Mouse (Mus musculus): ENCODE data around the gene Dusp9. TPM values are rescaled to one million over a fixed set of nuclear protein-coding genes. Genes with fewer than 3 reads are reported as not detected.

The Dusp9 gene
- polyA plus RNA-seq, 1 experiment, result 1.1 TPM

- TF ChIP-seq CTCF (IDR thresholded peaks at IDR 0.05; ENCODE audit: borderline replicate concordance, control insufficient read depth, extremely low read depth, insufficient read depth, low read length, poor library complexity), result no peak
- TF ChIP-seq POLR2A (IDR thresholded peaks at IDR 0.05; ENCODE audit: control insufficient read depth, extremely low read depth, insufficient read depth, low read length, poor library complexity), result no peak
- H3K4me1 ChIP-seq (replicated peaks; ENCODE audit: control insufficient read depth, insufficient read depth, low read length), result no peaks in the 10 kb centered on the region
- 63% methylated on average over 5 of the region's 5 CpGs for WGBS
- DNase-seq, result peak; percentile 46
- H3K27ac ChIP-seq (ENCODE audit: control insufficient read depth, insufficient read depth, low read length), result no peak overlapping the region
- H3K4me3 ChIP-seq (ENCODE audit: control insufficient read depth, insufficient read depth, low read length), result no peak overlapping the region
- peaks cover 34% of the 10 kb centered on the region for H3K36me3 ChIP-seq (ENCODE audit: control insufficient read depth, insufficient read depth, low read length)
- no peaks in the 10 kb centered on the region for H3K27me3 ChIP-seq (ENCODE audit: control insufficient read depth, insufficient read depth, low read length)
Measured at GRCm38 (mm10) chrX:73690917-73691629, 51.9 kb downstream of the Dusp9 start.

Other genes with a start within 250 kb of the Dusp9 start
- not detected in 2 replicates for gene Gm18336, start 240.7 kb upstream of the Dusp9 start, polyA plus RNA-seq (2012; rRNA removed)
- 0.03 and 0.07 TPM in 2 replicates for gene Zfp92, start 228.3 kb upstream of the Dusp9 start, polyA plus RNA-seq (2012; rRNA removed)
- gene Trex2, start 204.1 kb upstream of the Dusp9 start, polyA plus RNA-seq (2012; rRNA removed), result 1.7 and 2.2 TPM in 2 replicates
- gene Haus7, start 180.4 kb upstream of the Dusp9 start, polyA plus RNA-seq (2012; rRNA removed), result 20.8 and 21.4 TPM in 2 replicates
- gene Bgn, start 155.8 kb upstream of the Dusp9 start, polyA plus RNA-seq (2012; rRNA removed), result 83.6 and 91.6 TPM in 2 replicates
- 0.05 and 0.06 TPM in 2 replicates for gene Atp2b3, start 136.3 kb upstream of the Dusp9 start, polyA plus RNA-seq (2012; rRNA removed)
- 6.4 and 6.9 TPM in 2 replicates for gene Pnck, start 20.7 kb downstream of the Dusp9 start, polyA plus RNA-seq (2012; rRNA removed)
- gene Slc6a8, start 33.7 kb downstream of the Dusp9 start, polyA plus RNA-seq (2012; rRNA removed), result 38.1 and 44.5 TPM in 2 replicates
- 45.8 and 54.4 TPM in 2 replicates for gene Bcap31, start 76.8 kb downstream of the Dusp9 start, polyA plus RNA-seq (2012; rRNA removed)
- gene Abcd1, start 77.2 kb downstream of the Dusp9 start, polyA plus RNA-seq (2012; rRNA removed), result 73.8 and 76.3 TPM in 2 replicates
- gene Plxnb3, start 117.7 kb downstream of the Dusp9 start, polyA plus RNA-seq (2012; rRNA removed), result 0.46 and 0.86 TPM in 2 replicates
- gene Srpk3, start 135.0 kb downstream of the Dusp9 start, polyA plus RNA-seq (2012; rRNA removed), result 4.9 and 5.4 TPM in 2 replicates
- 327 and 378 TPM in 2 replicates for gene Idh3g, start 147.5 kb downstream of the Dusp9 start, polyA plus RNA-seq (2012; rRNA removed)
- gene Ssr4, start 147.6 kb downstream of the Dusp9 start, polyA plus RNA-seq (2012; rRNA removed), result 189 and 216 TPM in 2 replicates
- gene Pdzd4, start 185.6 kb downstream of the Dusp9 start, polyA plus RNA-seq (2012; rRNA removed), result 6.2 and 7.3 TPM in 2 replicates